Mouse (Mus musculus) cortical plate, adult 2 months (tissue): Measurements from ENCODE around the gene Hist1h4i.

Experiments
- CTCF ChIP-seq: fragments of 200-500 bp; IDR thresholded peaks from 2 replicates; pipeline ENCODE4 v1.5.1; 2011; ENCODE audit warnings: mild to moderate bottlenecking, control low read depth, low read length; ENCODE audit not compliant: insufficient read depth; ENCODE audit errors: extremely low read depth
- POLR2A ChIP-seq: fragments of 200-500 bp; IDR thresholded peaks from 2 replicates; pipeline ENCODE4 v1.6.1; 2011; ENCODE audit warnings: mild to moderate bottlenecking, low read length, control low read depth; ENCODE audit not compliant: insufficient read depth; ENCODE audit errors: extremely low read depth

DNA sequence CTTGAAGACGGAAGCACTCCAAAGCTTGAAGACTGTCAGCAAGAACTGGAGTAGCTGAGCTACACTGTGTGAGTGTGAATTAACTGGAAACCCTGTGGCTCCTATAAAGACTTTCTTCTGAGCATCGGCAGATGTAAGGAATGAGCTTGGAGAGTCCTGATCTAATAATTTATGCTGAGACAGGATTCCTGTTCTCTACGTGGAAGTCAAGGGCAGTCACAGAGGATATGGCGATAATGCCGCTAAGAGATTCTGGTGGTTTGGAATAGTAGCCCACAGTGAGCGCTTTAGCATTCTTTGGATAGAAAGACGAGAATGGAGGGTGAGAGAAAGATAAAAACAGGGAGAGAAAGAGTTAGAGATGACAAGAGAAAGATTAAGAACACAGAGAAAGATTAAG, 33.3 kb downstream of the Hist1h4i start:
- no peak for TF ChIP-seq CTCF
- TF ChIP-seq POLR2A = no peak
